Comparison of ENCODE assay signal across 8 mouse cellular contexts in the genomic region with DNA sequence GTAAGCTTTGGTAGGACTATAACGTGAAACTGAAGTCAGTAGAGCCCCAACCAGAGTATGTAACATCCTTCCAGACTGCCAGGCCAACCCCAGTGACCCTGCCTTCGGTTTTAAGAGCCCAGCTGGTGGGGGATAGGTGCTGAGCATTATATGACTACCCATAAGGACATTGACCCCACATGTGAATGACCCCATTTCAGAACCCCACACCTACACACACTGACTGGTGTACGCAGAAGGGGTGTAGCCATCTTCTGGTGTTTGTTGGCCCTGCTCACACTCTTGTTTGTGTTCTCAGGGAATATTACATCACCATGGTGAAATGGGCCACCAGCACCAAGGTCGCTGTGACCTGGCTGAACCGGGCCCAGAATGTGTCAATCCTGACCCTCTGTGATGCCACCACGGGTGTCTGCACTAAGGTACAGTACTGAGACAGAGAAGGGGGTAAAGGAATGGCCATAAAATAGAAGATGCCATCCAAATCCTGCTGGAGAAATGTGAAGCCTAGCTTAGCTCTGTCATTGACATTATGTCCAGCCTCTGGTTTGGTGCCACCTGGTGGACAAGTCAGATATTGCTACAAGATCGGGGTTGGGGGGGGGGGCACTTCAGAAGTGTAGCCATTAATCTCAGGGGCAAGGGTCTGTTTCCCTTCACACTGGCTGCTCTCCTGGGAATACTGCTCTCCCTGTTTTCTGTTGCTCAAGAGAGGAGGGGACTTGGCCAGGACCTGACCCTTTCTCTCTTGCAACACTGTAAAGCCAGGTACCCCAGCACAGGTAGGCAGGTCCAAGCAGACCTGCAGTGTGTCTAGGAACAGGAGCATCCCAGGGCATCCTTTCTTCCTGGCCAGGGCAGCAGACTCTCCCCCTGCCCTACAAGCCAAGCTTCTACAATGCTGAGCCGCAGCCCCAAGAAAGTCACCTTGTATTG.
DNase-seq lines count a peak whose midpoint lies in the region; ATAC-seq and TF ChIP-seq lines count a peak whose summit lies in the region.

No protein-coding gene starts in this region.

- TF ChIP-seq CTCF in heart, adult 2 months (IDR thresholded peaks at IDR 0.05) = peak; percentile 72
- peak; percentile 25; the same call in 1 of the 2 replicates for TF ChIP-seq CTCF in liver, adult 2 months (IDR thresholded peaks at IDR 0.05; ENCODE audit: low read depth, low read length)

- TF ChIP-seq POLR2A in heart, adult 2 months (IDR thresholded peaks at IDR 0.05; ENCODE audit: insufficient read depth, low read depth, low read length) = no peak
- TF ChIP-seq POLR2A in liver, adult 2 months (IDR thresholded peaks at IDR 0.05; ENCODE audit: extremely low read depth, insufficient read depth, low read length) = no peak

- no peaks in the 10 kb centered on the region for H3K27me3 ChIP-seq in heart, adult 2 months (ENCODE audit: control insufficient read depth, insufficient read depth, low read length)
- H3K27me3 ChIP-seq in heart, embryonic 11.5 days (ENCODE audit: control insufficient read depth, insufficient read depth, low read length) = no peaks in the 10 kb centered on the region
- H3K27me3 ChIP-seq in forebrain, embryonic 14.5 days (replicated peaks; ENCODE audit: control insufficient read depth, insufficient read depth, low read length) = no peaks in the 10 kb centered on the region
- H3K27me3 ChIP-seq in liver, adult 2 months (ENCODE audit: control insufficient read depth, insufficient read depth, low read length) = no peaks in the 10 kb centered on the region
- no peaks in the 10 kb centered on the region for H3K27me3 ChIP-seq in neural tube, embryonic 13.5 days

- no peak overlapping the region for H3K27ac ChIP-seq in heart, adult 2 months
- H3K27ac ChIP-seq in heart, embryonic 11.5 days (ENCODE audit: low read depth, low read length) = no peak overlapping the region
- no peak overlapping the region for H3K27ac ChIP-seq in forebrain, embryonic 14.5 days (ENCODE audit: low read depth, low read length)
- H3K27ac ChIP-seq in liver, adult 2 months (replicated peaks; ENCODE audit: insufficient read depth, low read depth, low read length) = peak overlapping the region; percentile 21
- H3K27ac ChIP-seq in neural tube, embryonic 13.5 days (replicated peaks) = no peak overlapping the region

- ATAC-seq in heart, embryonic 11.5 days (replicated peaks; ENCODE audit: insufficient number of reproducible peaks, low FRiP score, low TSS enrichment) = no peak
- peak; percentile 52; the same call in 1 of the 2 replicates for ATAC-seq in forebrain, embryonic 14.5 days
- ATAC-seq in neural tube, embryonic 13.5 days (ENCODE audit: low read depth) = peak; percentile 29; the same call in 1 of the 2 replicates

- 55% methylated on average over 8 of the region's 8 CpGs for WGBS in heart, adult 2 months
- 60% methylated on average over 8 of the region's 8 CpGs for WGBS in heart, embryonic 11.5 days (ENCODE audit: insufficient replicate concordance)
- 56% methylated on average over 8 of the region's 8 CpGs for WGBS in forebrain, embryonic 14.5 days
- 25% methylated on average over 8 of the region's 8 CpGs for WGBS in liver, adult 2 months
- 60% methylated on average over 8 of the region's 8 CpGs for WGBS in neural tube, embryonic 13.5 days

- no peaks in the 10 kb centered on the region for H3K9me3 ChIP-seq in heart, embryonic 11.5 days (replicated peaks; ENCODE audit: control insufficient read depth, low read length)
- no peaks in the 10 kb centered on the region for H3K9me3 ChIP-seq in forebrain, embryonic 14.5 days (replicated peaks; ENCODE audit: control insufficient read depth, low read length)
- no peaks in the 10 kb centered on the region for H3K9me3 ChIP-seq in neural tube, embryonic 13.5 days

- no peak overlapping the region for H3K4me3 ChIP-seq in heart, adult 2 months
- H3K4me3 ChIP-seq in heart, embryonic 11.5 days (ENCODE audit: low read depth, low read length) = no peak overlapping the region
- H3K4me3 ChIP-seq in forebrain, embryonic 14.5 days (ENCODE audit: low read depth, low read length) = no peak overlapping the region
- no peak overlapping the region for H3K4me3 ChIP-seq in liver, adult 2 months (ENCODE audit: insufficient read depth, low read depth, low read length)
- H3K4me3 ChIP-seq in neural tube, embryonic 13.5 days = no peak overlapping the region

- H3K36me3 ChIP-seq in heart, adult 2 months (ENCODE audit: control insufficient read depth, insufficient read depth, low read length) = no peaks in the 10 kb centered on the region
- no peaks in the 10 kb centered on the region for H3K36me3 ChIP-seq in heart, embryonic 11.5 days (ENCODE audit: control insufficient read depth, insufficient read depth, low read length)
- no peaks in the 10 kb centered on the region for H3K36me3 ChIP-seq in forebrain, embryonic 14.5 days (ENCODE audit: control insufficient read depth, insufficient read depth, low read length)
- H3K36me3 ChIP-seq in liver, adult 2 months (ENCODE audit: control insufficient read depth, insufficient read depth, low read length) = no peaks in the 10 kb centered on the region
- H3K36me3 ChIP-seq in neural tube, embryonic 13.5 days = peaks cover 6% of the 10 kb centered on the region

- no peak overlapping the region for H3K9ac ChIP-seq in heart, adult 2 months (ENCODE audit: low read depth, low read length)
- no peak overlapping the region for H3K9ac ChIP-seq in heart, embryonic 11.5 days (ENCODE audit: low read depth, low read length)
- H3K9ac ChIP-seq in forebrain, embryonic 14.5 days (ENCODE audit: low read length) = no peak overlapping the region
- H3K9ac ChIP-seq in liver, adult 2 months (ENCODE audit: low read depth, low read length) = no peak overlapping the region
- H3K9ac ChIP-seq in neural tube, embryonic 13.5 days = no peak overlapping the region

- intact Hi-C loops in heart, adult 2 months (cut with DNase I) = no loop called here

- no peaks in the 10 kb centered on the region for H3K4me1 ChIP-seq in heart, adult 2 months (ENCODE audit: control insufficient read depth, insufficient read depth, low read length)
- H3K4me1 ChIP-seq in heart, embryonic 11.5 days (ENCODE audit: control insufficient read depth, insufficient read depth, low read length) = no peaks in the 10 kb centered on the region
- H3K4me1 ChIP-seq in forebrain, embryonic 14.5 days (ENCODE audit: control insufficient read depth, insufficient read depth, low read length) = no peaks in the 10 kb centered on the region
- peaks cover 10% of the 10 kb centered on the region; the same call in 1 of the 2 replicates for H3K4me1 ChIP-seq in liver, adult 2 months (ENCODE audit: control insufficient read depth, insufficient read depth, low read length)
- H3K4me1 ChIP-seq in neural tube, embryonic 13.5 days (replicated peaks) = no peaks in the 10 kb centered on the region

- DNase-seq in heart, adult 2 months = peak in 1 of 2 experiments; percentile 41
- peak; percentile 36 for DNase-seq in CD4-positive helper T cell, adult 2 months (ENCODE audit: low read depth, low spot score)
- DNase-seq in adrenal gland, postnatal 36 days = peak; percentile 38 to 48
- peak; percentile 46 for DNase-seq in forebrain, embryonic 14.5 days (ENCODE audit: low spot score)
- peak; percentile 90 for DNase-seq in liver, adult 2 months (ENCODE audit: extremely low read depth, low read depth, low spot score)
- DNase-seq in urinary bladder, postnatal 10 days (ENCODE audit: low spot score) = no peak

- no peak for TF ChIP-seq EP300 in heart, adult 2 months (IDR thresholded peaks at IDR 0.05; ENCODE audit: insufficient read depth, low read depth, low read length)

- no peak overlapping the region for H3K4me2 ChIP-seq in heart, embryonic 11.5 days
- no peak overlapping the region for H3K4me2 ChIP-seq in forebrain, embryonic 14.5 days (ENCODE audit: low read length)
- H3K4me2 ChIP-seq in neural tube, embryonic 13.5 days = no peak overlapping the region

- no peaks in the 10 kb centered on the region for H3K79me2 ChIP-seq in heart, adult 2 months (replicated peaks; ENCODE audit: control insufficient read depth, insufficient read depth, low read length)
- no peaks in the 10 kb centered on the region for H3K79me2 ChIP-seq in liver, adult 2 months (ENCODE audit: control insufficient read depth, insufficient read depth, low read length)
